Mouse (Mus musculus): ENCODE results near the gene Cfap97d2. TPM values are rescaled to one million over a fixed set of nuclear protein-coding genes. Genes with fewer than 3 reads are reported as not detected.

Cfap97d2 gene
- total and polyA plus RNA-seq, 3 experiments = not detected

GRCm38 (mm10) chr8:13671246-13672003 is 34.3 kb upstream of the Cfap97d2 start (continued):
- TF ChIP-seq ELF1 (IDR thresholded peaks at IDR 0.05; ENCODE audit: low read depth, low read length) (peak; percentile 50), TBP (IDR thresholded peaks at IDR 0.05; ENCODE audit: low read depth, low read length) (peak; percentile 26; the same call in 1 of the 2 replicates), SIN3A (IDR thresholded peaks at IDR 0.05; ENCODE audit: low read length) (peak; percentile 92), HCFC1 (IDR thresholded peaks at IDR 0.05; ENCODE audit: low read depth, low read length) (peak; percentile 57), USF2 (IDR thresholded peaks at IDR 0.05; ENCODE audit: borderline replicate concordance in 1 of 2, insufficient read depth in 1 of 2, low read depth in 1 of 2, low read length in 2 of 2) (no peak)

DNA sequence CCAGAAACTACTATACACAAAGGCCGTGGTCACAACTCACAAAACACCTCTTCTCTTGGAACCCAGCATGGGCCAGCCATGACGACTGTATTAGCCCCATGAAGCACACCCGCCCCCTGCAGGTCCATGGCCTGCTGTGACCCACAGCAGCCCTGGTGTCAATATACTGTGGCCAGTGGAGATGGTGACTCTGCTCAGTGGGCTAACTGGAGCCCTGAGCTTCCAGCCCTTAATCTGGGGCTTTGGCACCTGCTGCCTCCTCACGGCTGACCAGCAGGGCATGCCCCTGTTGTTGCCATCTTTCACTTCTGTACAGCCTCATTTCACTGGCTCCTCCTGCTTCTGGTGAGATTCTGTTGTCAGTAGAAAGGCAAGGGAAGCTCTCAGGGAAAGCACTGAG is 32.5 kb upstream of the Cfap97d2 start:
- H3K27ac ChIP-seq (ENCODE audit: control insufficient read depth, low read depth, low read length) = peak overlapping the region; percentile 58; the same call in 1 of the 2 replicates

GRCm38 (mm10) chr8:13674294-13675010 is 31.2 kb upstream of the Cfap97d2 start:
- no peaks in the 10 kb centered on the region for H3K9me3 ChIP-seq (replicated peaks; ENCODE audit: insufficient read depth, low read length)
- DNase-seq (ENCODE audit: low read depth, low spot score) = peak; percentile 83
- peak overlapping the region; percentile 58 for H3K27ac ChIP-seq (ENCODE audit: control insufficient read depth, low read depth, low read length)
- peak overlapping the region; percentile 69 to 97 for H3K4me3 ChIP-seq (ENCODE audit: control insufficient read depth in 1 of 2, insufficient read depth in 1 of 2, low read depth in 2 of 2, low read length in 2 of 2)
- peaks cover 38% of the 10 kb centered on the region for H3K79me2 ChIP-seq (ENCODE audit: control insufficient read depth, insufficient read depth, low read length, poor library complexity)
- TF ChIP-seq MAZ (IDR thresholded peaks at IDR 0.05; ENCODE audit: low read depth, low read length) (0 out of 2 replicates have a peak, but pooled peaks have one; percentile 22), POLR2AphosphoS5 (IDR thresholded peaks at IDR 0.05; ENCODE audit: borderline replicate concordance, low read depth, low read length) (no peak), GATA1 (IDR thresholded peaks at IDR 0.05; ENCODE audit: low read depth, low read length) (0 out of 2 replicates have a peak, but pooled peaks have one; percentile 8), CHD2 (IDR thresholded peaks at IDR 0.05; ENCODE audit: low read length) (no peak), TBP (IDR thresholded peaks at IDR 0.05; ENCODE audit: low read depth, low read length) (peak; percentile 95), RAD21 (IDR thresholded peaks at IDR 0.05; ENCODE audit: low read depth, low read length) (no peak), TCF12 (IDR thresholded peaks at IDR 0.05; ENCODE audit: low read depth, low read length) (0 out of 2 replicates have a peak, but pooled peaks have one; percentile 3), UBTF (IDR thresholded peaks at IDR 0.05; ENCODE audit: borderline replicate concordance, insufficient read depth, low read depth, low read length) (peak; percentile 84), ETS1 (IDR thresholded peaks at IDR 0.05; ENCODE audit: low read depth, low read length) (peak; percentile 22; the same call in 1 of the 2 replicates), SIN3A (IDR thresholded peaks at IDR 0.05; ENCODE audit: low read length) (peak; percentile 24; the same call in 1 of the 2 replicates), POLR2A (IDR thresholded peaks at IDR 0.05; ENCODE audit: control insufficient read depth in 1 of 2, insufficient read depth in 1 of 2, low read depth in 1 of 2, low read length in 2 of 2, poor library complexity in 1 of 2) (no peak), CTCF (IDR thresholded peaks at IDR 0.05 in 2 of 3, conservative IDR thresholded peaks at IDR 0.05 in 1 of 3; ENCODE audit: control insufficient read depth in 1 of 3, insufficient read depth in 1 of 3, low read depth in 2 of 3, low read length in 3 of 3, poor library complexity in 1 of 3, severe bottlenecking in 1 of 3) (peak in 1 of 3 experiments; percentile 31; a peak in 2 of 6 replicates), ZNF384 (IDR thresholded peaks at IDR 0.05; ENCODE audit: low read depth, low read length) (no peak), GABPA (IDR thresholded peaks at IDR 0.05; ENCODE audit: low read depth, low read length) (no peak), ZC3H11A (IDR thresholded peaks at IDR 0.05; ENCODE audit: low read depth, low read length) (no peak)
- H3K4me1 ChIP-seq (ENCODE audit: control insufficient read depth in 1 of 2, insufficient read depth in 2 of 2, low read length in 2 of 2) = peaks cover 24 to 50% of the 10 kb centered on the region in 2 experiments
- peak overlapping the region; percentile 24; the same call in 1 of the 2 replicates for H3K9ac ChIP-seq (ENCODE audit: control insufficient read depth, low read depth, low read length, poor library complexity, severe bottlenecking)
- no peaks in the 10 kb centered on the region for H3K27me3 ChIP-seq (ENCODE audit: control insufficient read depth in 1 of 2, insufficient read depth in 2 of 2, low read length in 2 of 2)
- peaks cover 0 to 33% of the 10 kb centered on the region in 2 experiments; a peak in 2 of 4 replicates for H3K36me3 ChIP-seq (ENCODE audit: control insufficient read depth in 1 of 2, insufficient read depth in 2 of 2, low read length in 2 of 2)

More for the DNA sequence above, 32.5 kb upstream of the Cfap97d2 start:
- H3K79me2 ChIP-seq (ENCODE audit: control insufficient read depth, insufficient read depth, low read length, poor library complexity) = peaks cover 38% of the 10 kb centered on the region
- DNase-seq (ENCODE audit: low read depth, low spot score) = no peak
- H3K4me3 ChIP-seq (ENCODE audit: control insufficient read depth in 1 of 2, insufficient read depth in 1 of 2, low read depth in 2 of 2, low read length in 2 of 2) = no peak overlapping the region
- peaks cover 0 to 33% of the 10 kb centered on the region in 2 experiments; a peak in 2 of 4 replicates for H3K36me3 ChIP-seq (ENCODE audit: control insufficient read depth in 1 of 2, insufficient read depth in 2 of 2, low read length in 2 of 2)
- H3K9me3 ChIP-seq (replicated peaks; ENCODE audit: insufficient read depth, low read length) = no peaks in the 10 kb centered on the region
- H3K4me1 ChIP-seq (ENCODE audit: control insufficient read depth in 1 of 2, insufficient read depth in 2 of 2, low read length in 2 of 2) = peaks cover 24 to 47% of the 10 kb centered on the region in 2 experiments
- TF ChIP-seq RAD21 (IDR thresholded peaks at IDR 0.05; ENCODE audit: low read depth, low read length) (no peak), CTCF (IDR thresholded peaks at IDR 0.05 in 2 of 3, conservative IDR thresholded peaks at IDR 0.05 in 1 of 3; ENCODE audit: control insufficient read depth in 1 of 3, insufficient read depth in 1 of 3, low read depth in 2 of 3, low read length in 3 of 3, poor library complexity in 1 of 3, severe bottlenecking in 1 of 3) (peak in 1 of 3 experiments; percentile 7; a peak in 1 of 6 replicates), GABPA (IDR thresholded peaks at IDR 0.05; ENCODE audit: low read depth, low read length) (no peak), POLR2AphosphoS2 (IDR thresholded peaks at IDR 0.05; ENCODE audit: low read length) (no peak), BHLHE40 (IDR thresholded peaks at IDR 0.05; ENCODE audit: borderline replicate concordance, low read depth, low read length) (no peak), USF1 (IDR thresholded peaks at IDR 0.05; ENCODE audit: low read depth, low read length) (no peak), JUND (IDR thresholded peaks at IDR 0.05; ENCODE audit: low read depth, low read length) (no peak), EP300 (IDR thresholded peaks at IDR 0.05; ENCODE audit: low read depth in 1 of 2, low read length in 2 of 2) (no peak)
- H3K9ac ChIP-seq (ENCODE audit: control insufficient read depth, low read depth, low read length, poor library complexity, severe bottlenecking) = no peak overlapping the region; the same call in 1 of the 2 replicates
- H3K27me3 ChIP-seq (ENCODE audit: control insufficient read depth in 1 of 2, insufficient read depth in 2 of 2, low read length in 2 of 2) = no peaks in the 10 kb centered on the region

Measured in MEL (cell line).